Mouse (Mus musculus): ENCODE results near the gene Rbl2. TPM values are rescaled to one million over a fixed set of nuclear protein-coding genes. Genes with fewer than 3 reads are reported as not detected.
A peak's percentile ranks its signal among the peaks of the same experiment; 100 is the strongest.

The Rbl2 gene
- polyA plus RNA-seq, 1 experiment from 2014 or later: 6.0 TPM

GRCm38 (mm10) chr8:91059884-91060510 is 9.9 kb upstream of the Rbl2 start:
- peak overlapping the region; percentile 40; the same call in 1 of the 2 replicates for H3K9ac ChIP-seq (ENCODE audit: low read depth, low read length)
- no peak overlapping the region for H3K4me3 ChIP-seq (ENCODE audit: low read depth, low read length)
- H3K9me3 ChIP-seq (replicated peaks; ENCODE audit: control insufficient read depth, low read length): no peaks in the 10 kb centered on the region
- WGBS (ENCODE audit: insufficient replicate concordance): 75% methylated on average over 7 of the region's 7 CpGs
- ATAC-seq (ENCODE audit: low read depth): no peak
- peaks cover 8% of the 10 kb centered on the region for H3K4me1 ChIP-seq (ENCODE audit: control insufficient read depth, low read depth, low read length)
- no peaks in the 10 kb centered on the region for H3K27me3 ChIP-seq (ENCODE audit: control insufficient read depth, insufficient read depth, low read depth, low read length)
- no peak overlapping the region for H3K27ac ChIP-seq (ENCODE audit: low read length)
- no peaks in the 10 kb centered on the region for H3K36me3 ChIP-seq (ENCODE audit: control insufficient read depth, insufficient read depth)
- no peak overlapping the region for H3K4me2 ChIP-seq (ENCODE audit: low read depth, low read length)

DNA sequence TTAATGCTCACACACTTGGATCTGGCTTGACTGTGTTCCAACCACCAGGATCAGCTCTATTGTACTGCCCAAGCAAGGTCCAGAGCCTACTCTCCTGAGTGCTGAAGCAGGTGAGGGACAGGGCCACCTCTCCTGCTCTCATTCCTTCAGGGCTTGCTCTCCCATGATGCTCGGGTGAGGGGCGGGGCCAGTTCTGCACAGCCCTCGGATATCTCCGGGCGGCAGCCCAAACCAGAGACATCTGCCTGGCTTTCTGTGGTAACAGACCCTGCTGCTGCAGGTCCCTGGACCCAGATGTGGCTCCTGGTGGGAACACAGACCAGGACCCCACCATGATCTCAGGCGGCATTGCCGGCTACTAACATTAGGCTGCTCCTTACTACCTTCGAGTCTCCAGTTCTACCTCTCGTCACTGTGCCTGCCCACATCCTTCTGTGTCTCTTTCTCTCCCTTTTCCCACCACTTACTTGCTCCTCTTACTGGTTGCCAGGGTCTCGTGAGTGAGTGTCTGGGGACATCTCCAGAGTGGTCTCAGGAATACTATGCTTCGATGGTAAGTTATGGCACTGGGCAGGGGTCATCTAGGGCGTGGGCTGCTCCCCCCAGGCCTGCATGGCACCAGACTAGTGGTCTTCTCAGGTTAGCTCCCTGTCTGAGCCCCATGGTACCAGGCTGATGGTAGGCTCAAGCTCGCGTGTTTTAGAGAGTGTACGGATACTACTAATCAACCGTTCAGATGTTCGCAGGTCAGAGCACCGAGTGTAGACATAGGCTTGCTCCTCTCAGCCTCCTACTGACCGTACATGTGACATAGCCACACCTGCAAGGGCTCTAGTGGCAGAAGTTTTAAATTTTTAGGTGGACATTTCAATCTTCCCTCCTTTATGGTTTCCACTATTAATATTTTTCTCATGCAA is 9.0 kb upstream of the Rbl2 start:
- no peaks in the 10 kb centered on the region for H3K36me3 ChIP-seq (ENCODE audit: control insufficient read depth, insufficient read depth)
- no peak overlapping the region for H3K27ac ChIP-seq (ENCODE audit: low read length)
- WGBS (ENCODE audit: insufficient replicate concordance): 59% methylated on average over 19 of the region's 19 CpGs
- no peaks in the 10 kb centered on the region for H3K9me3 ChIP-seq (replicated peaks; ENCODE audit: control insufficient read depth, low read length)
- H3K4me3 ChIP-seq (ENCODE audit: low read depth, low read length): peak overlapping the region; percentile 16; the same call in 1 of the 2 replicates
- peak; percentile 78 for ATAC-seq (ENCODE audit: low read depth)
- H3K9ac ChIP-seq (ENCODE audit: low read depth, low read length): peak overlapping the region; percentile 40; the same call in 1 of the 2 replicates
- H3K4me2 ChIP-seq (ENCODE audit: low read depth, low read length): peak overlapping the region; percentile 34
- no peaks in the 10 kb centered on the region for H3K27me3 ChIP-seq (ENCODE audit: control insufficient read depth, insufficient read depth, low read depth, low read length)
- peaks cover 8% of the 10 kb centered on the region for H3K4me1 ChIP-seq (ENCODE audit: control insufficient read depth, low read depth, low read length)

- H3K27me3 ChIP-seq (ENCODE audit: control insufficient read depth, insufficient read depth, low read depth, low read length): no peaks in the 10 kb centered on the region
- no peak overlapping the region for H3K27ac ChIP-seq (ENCODE audit: low read length)
- no peak overlapping the region for H3K4me3 ChIP-seq (ENCODE audit: low read depth, low read length)
- H3K4me2 ChIP-seq (ENCODE audit: low read depth, low read length): no peak overlapping the region
- H3K36me3 ChIP-seq (ENCODE audit: control insufficient read depth, insufficient read depth): no peaks in the 10 kb centered on the region
- peaks cover 10% of the 10 kb centered on the region for H3K4me1 ChIP-seq (ENCODE audit: control insufficient read depth, low read depth, low read length)
- H3K9ac ChIP-seq (ENCODE audit: low read depth, low read length): no peak overlapping the region
- H3K9me3 ChIP-seq (replicated peaks; ENCODE audit: control insufficient read depth, low read length): no peaks in the 10 kb centered on the region
- no peak for ATAC-seq (ENCODE audit: low read depth)
- 21% methylated on average over 4 of the region's 4 CpGs for WGBS (ENCODE audit: insufficient replicate concordance)
Measured at GRCm38 (mm10) chr8:91065179-91065578, 4.7 kb upstream of the Rbl2 start.

DNA sequence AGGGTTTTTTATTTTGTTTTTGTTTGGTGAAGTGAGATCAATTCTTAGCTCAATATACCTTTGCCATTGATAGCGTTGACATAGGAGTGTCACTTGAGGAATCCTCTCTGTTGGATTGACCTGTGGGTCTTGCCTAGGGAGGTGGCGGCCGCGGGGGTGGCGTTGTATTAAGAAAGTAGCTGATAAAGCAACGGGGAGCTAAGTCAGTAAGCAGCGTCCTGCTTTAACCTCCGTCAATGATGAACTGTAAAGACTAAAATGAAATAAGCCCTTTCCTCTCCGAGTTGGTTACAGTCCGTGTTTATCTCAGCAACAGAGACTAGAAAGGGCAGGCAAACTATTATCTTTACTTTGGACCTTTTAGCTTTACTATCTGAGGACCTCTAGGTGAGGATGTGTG is 450 bp upstream of the Rbl2 start:
- H3K9ac ChIP-seq (ENCODE audit: low read depth, low read length): peak overlapping the region; percentile 86
- peaks cover 11% of the 10 kb centered on the region for H3K4me1 ChIP-seq (ENCODE audit: control insufficient read depth, low read depth, low read length)
- WGBS (ENCODE audit: insufficient replicate concordance): 4% methylated on average over 10 of the region's 10 CpGs
- H3K9me3 ChIP-seq (replicated peaks; ENCODE audit: control insufficient read depth, low read length): no peaks in the 10 kb centered on the region
- ATAC-seq (ENCODE audit: low read depth): 0 out of 2 replicates have a peak, but pooled peaks have one; percentile 12
- no peak overlapping the region for H3K27ac ChIP-seq (ENCODE audit: low read length)
- H3K36me3 ChIP-seq (ENCODE audit: control insufficient read depth, insufficient read depth): no peaks in the 10 kb centered on the region
- H3K4me2 ChIP-seq (ENCODE audit: low read depth, low read length): peak overlapping the region; percentile 79
- H3K27me3 ChIP-seq (ENCODE audit: control insufficient read depth, insufficient read depth, low read depth, low read length): no peaks in the 10 kb centered on the region
- peak overlapping the region; percentile 92 for H3K4me3 ChIP-seq (ENCODE audit: low read depth, low read length)

GRCm38 (mm10) chr8:91070275-91070859 is 510 bp downstream of the Rbl2 start:
- ATAC-seq (ENCODE audit: low read depth): peak; percentile 81
- peak overlapping the region; percentile 79 for H3K4me2 ChIP-seq (ENCODE audit: low read depth, low read length)
- H3K27me3 ChIP-seq (ENCODE audit: control insufficient read depth, insufficient read depth, low read depth, low read length): no peaks in the 10 kb centered on the region
- H3K27ac ChIP-seq (ENCODE audit: low read length): peak overlapping the region; percentile 91
- no peaks in the 10 kb centered on the region for H3K9me3 ChIP-seq (replicated peaks; ENCODE audit: control insufficient read depth, low read length)
- H3K4me1 ChIP-seq (ENCODE audit: control insufficient read depth, low read depth, low read length): peaks cover 11% of the 10 kb centered on the region
- H3K36me3 ChIP-seq (ENCODE audit: control insufficient read depth, insufficient read depth): no peaks in the 10 kb centered on the region
- H3K4me3 ChIP-seq (ENCODE audit: low read depth, low read length): peak overlapping the region; percentile 92
- H3K9ac ChIP-seq (ENCODE audit: low read depth, low read length): peak overlapping the region; percentile 86
- WGBS (ENCODE audit: insufficient replicate concordance): 0% methylated on average over 34 of the region's 34 CpGs

GRCm38 (mm10) chr8:91077077-91077867 is 7.4 kb downstream of the Rbl2 start:
- Histone ChIP-seq H3K4me3 (ENCODE audit: low read depth, low read length) (no peak overlapping the region), H3K27me3 (ENCODE audit: control insufficient read depth, insufficient read depth, low read depth, low read length) (no peaks in the 10 kb centered on the region), H3K4me2 (ENCODE audit: low read depth, low read length) (no peak overlapping the region), H3K9me3 (replicated peaks; ENCODE audit: control insufficient read depth, low read length) (no peaks in the 10 kb centered on the region), H3K4me1 (ENCODE audit: control insufficient read depth, low read depth, low read length) (no peaks in the 10 kb centered on the region), H3K36me3 (ENCODE audit: control insufficient read depth, insufficient read depth) (peaks cover 2% of the 10 kb centered on the region; the same call in 1 of the 2 replicates), H3K27ac (ENCODE audit: low read length) (no peak overlapping the region), H3K9ac (ENCODE audit: low read depth, low read length) (no peak overlapping the region)
- 54% methylated on average over 12 of the region's 12 CpGs for WGBS (ENCODE audit: insufficient replicate concordance)
- peak; percentile 41; the same call in 1 of the 2 replicates for ATAC-seq (ENCODE audit: low read depth)

DNA sequence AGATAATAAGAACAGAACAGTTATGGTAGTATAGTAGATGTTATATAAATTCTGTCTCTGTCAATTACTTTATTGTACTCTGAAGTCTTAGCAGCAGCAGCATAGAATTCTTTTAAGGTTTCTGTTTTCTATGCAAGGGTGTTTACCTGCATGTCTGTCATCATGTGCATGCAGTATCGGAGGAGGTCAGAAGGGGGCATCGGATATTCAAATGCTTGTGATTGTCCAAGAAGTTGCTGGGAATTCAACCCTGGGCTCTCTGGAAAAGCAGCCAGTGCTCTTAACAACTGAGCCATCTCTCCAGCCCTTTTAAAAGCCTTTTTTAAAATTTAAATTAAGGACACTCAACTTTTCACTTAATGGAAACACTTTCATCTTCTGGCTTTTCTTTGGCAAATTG is 9.8 kb downstream of the Rbl2 start:
- no peak overlapping the region for H3K9ac ChIP-seq (ENCODE audit: low read depth, low read length)
- peaks cover 2% of the 10 kb centered on the region; the same call in 1 of the 2 replicates for H3K36me3 ChIP-seq (ENCODE audit: control insufficient read depth, insufficient read depth)
- H3K4me1 ChIP-seq (ENCODE audit: control insufficient read depth, low read depth, low read length): no peaks in the 10 kb centered on the region
- H3K4me2 ChIP-seq (ENCODE audit: low read depth, low read length): no peak overlapping the region
- no peak overlapping the region for H3K4me3 ChIP-seq (ENCODE audit: low read depth, low read length)
- no peaks in the 10 kb centered on the region for H3K9me3 ChIP-seq (replicated peaks; ENCODE audit: control insufficient read depth, low read length)
- 82% methylated on average over 2 of the region's 2 CpGs for WGBS (ENCODE audit: insufficient replicate concordance)
- ATAC-seq (ENCODE audit: low read depth): no peak
- H3K27me3 ChIP-seq (ENCODE audit: control insufficient read depth, insufficient read depth, low read depth, low read length): no peaks in the 10 kb centered on the region
- H3K27ac ChIP-seq (ENCODE audit: low read length): no peak overlapping the region

DNA sequence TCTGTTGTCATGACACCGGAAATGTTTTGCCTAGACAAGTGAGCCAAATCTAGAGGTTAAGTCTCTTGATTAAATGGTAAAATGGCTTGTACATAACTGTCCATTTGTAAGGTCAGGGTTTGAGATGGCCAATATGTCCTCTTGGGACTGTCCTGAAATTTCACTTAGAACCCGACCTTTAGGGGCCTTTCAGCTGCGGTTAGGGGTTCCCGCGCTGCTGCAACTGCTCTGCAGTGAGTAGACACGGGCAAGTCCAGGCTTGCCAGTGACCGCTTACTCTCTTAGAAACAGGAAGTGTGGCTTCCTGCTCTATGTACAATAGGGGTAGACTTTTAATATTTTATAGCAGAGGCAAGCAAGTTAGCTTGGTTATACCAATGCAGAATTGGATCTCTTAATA is 12.1 kb downstream of the Rbl2 start:
- Histone ChIP-seq H3K9ac (ENCODE audit: low read depth, low read length) (no peak overlapping the region), H3K36me3 (ENCODE audit: control insufficient read depth, insufficient read depth) (no peaks in the 10 kb centered on the region; the same call in 1 of the 2 replicates), H3K4me2 (ENCODE audit: low read depth, low read length) (no peak overlapping the region), H3K9me3 (replicated peaks; ENCODE audit: control insufficient read depth, low read length) (no peaks in the 10 kb centered on the region), H3K27ac (ENCODE audit: low read length) (0 out of 2 replicates have a peak overlapping the region, but pooled peaks have one; percentile 6), H3K4me3 (ENCODE audit: low read depth, low read length) (no peak overlapping the region), H3K27me3 (ENCODE audit: control insufficient read depth, insufficient read depth, low read depth, low read length) (no peaks in the 10 kb centered on the region), H3K4me1 (ENCODE audit: control insufficient read depth, low read depth, low read length) (no peaks in the 10 kb centered on the region)
- 24% methylated on average over 7 of the region's 7 CpGs for WGBS (ENCODE audit: insufficient replicate concordance)
- ATAC-seq (ENCODE audit: low read depth): peak; percentile 51

Data from liver, embryonic 16.5 days (tissue).